Mouse (Mus musculus) CH12.LX (cell line): ENCODE measurements around the gene Krt72. TPM values are rescaled to one million over a fixed set of nuclear protein-coding genes. Genes with fewer than 3 reads are reported as not detected.

Experiments used
- DNase-seq: peaks from one replicate; pipeline ENCODE4 v3.0.0-alpha.2; 2013; ENCODE audit errors: extremely low read depth
- H3K27ac ChIP-seq: 2 replicates; pipeline ENCODE4 v1.5.1; 2012; ENCODE audit warnings: low read depth, mild to moderate bottlenecking, control low read depth, moderate library complexity; ENCODE audit not compliant: insufficient read depth
- H3K27me3 ChIP-seq: replicated peaks from 2 replicates; pipeline ENCODE3; 2012; ENCODE audit warnings: inconsistent platforms
- H3K36me3 ChIP-seq, 2 experiments: replicated peaks in 1 of 2; 2 replicates each; pipeline versions ENCODE3 to v1.6.1; 2012; ENCODE audit warnings: inconsistent platforms in 1 of 2, low read length in 1 of 2, mild to moderate bottlenecking in 1 of 2, mixed read lengths in 1 of 2, moderate library complexity in 1 of 2; ENCODE audit not compliant: control insufficient read depth in 1 of 2, insufficient read depth in 1 of 2
- H3K4me1 ChIP-seq, 2 experiments: 2 replicates each; pipeline ENCODE4 v1.6.1; 2012; ENCODE audit warnings: inconsistent platforms in 1 of 2, moderate library complexity in 1 of 2; ENCODE audit not compliant: insufficient read depth in 2 of 2, control insufficient read depth in 1 of 2
- H3K4me2 ChIP-seq: 2 replicates; pipeline ENCODE4 v1.6.1; 2012; ENCODE audit warnings: low read depth, mild to moderate bottlenecking, control low read depth; ENCODE audit not compliant: poor library complexity, insufficient read depth, severe bottlenecking
- H3K4me3 ChIP-seq, 3 experiments: fragments of 150-350 bp in 1 of 3; sonication (generic) in 1 of 3; replicated peaks in 1 of 3; 2 replicates each; pipeline versions ENCODE3 to v1.5.1; 2011 to 2012; ENCODE audit warnings: low read depth in 2 of 3, low read length in 2 of 3, mild to moderate bottlenecking in 2 of 3, moderate library complexity in 2 of 3, control low read depth in 1 of 3, improper control_type of control experiment in 1 of 3, inconsistent platforms in 1 of 3, mixed read lengths in 1 of 3; ENCODE audit not compliant: poor library complexity in 1 of 3
- H3K79me2 ChIP-seq: replicated peaks from 2 replicates; pipeline ENCODE4 v1.6.1; 2012; ENCODE audit warnings: mild to moderate bottlenecking, moderate library complexity; ENCODE audit not compliant: control insufficient read depth, poor library complexity, insufficient read depth, severe bottlenecking; ENCODE audit errors: extremely low read depth
- H3K9ac ChIP-seq: 2 replicates; pipeline ENCODE4 v1.6.1; 2012; ENCODE audit warnings: low read depth, mild to moderate bottlenecking, control low read depth, moderate library complexity; ENCODE audit not compliant: insufficient read depth
- H3K9me3 ChIP-seq: replicated peaks from 2 replicates; pipeline ENCODE3; 2012; ENCODE audit warnings: low read length, inconsistent platforms, mixed read lengths
- CTCF ChIP-seq, 2 experiments: IDR thresholded peaks in 1 of 2; conservative IDR thresholded peaks in 1 of 2; 2 replicates each; pipeline ENCODE4 v1.5.1; 2011 to 2012; ENCODE audit warnings: low read depth in 2 of 2, low read length in 2 of 2, improper control_type of control experiment in 1 of 2, inconsistent platforms in 1 of 2, mild to moderate bottlenecking in 1 of 2, moderate library complexity in 1 of 2
- E2F4 ChIP-seq: IDR thresholded peaks from 2 replicates; pipeline ENCODE4 v1.6.1; 2011; ENCODE audit warnings: low read depth, low read length, improper control_type of control experiment; ENCODE audit not compliant: insufficient replicate concordance
- ETS1 ChIP-seq: conservative IDR thresholded peaks from 2 replicates; pipeline ENCODE4 v1.6.1; 2012; ENCODE audit warnings: low read depth, mild to moderate bottlenecking, inconsistent platforms, low read length, improper control_type of control experiment, moderate library complexity
- GABPA ChIP-seq: IDR thresholded peaks from 2 replicates; pipeline ENCODE4 v1.6.1; 2012; ENCODE audit warnings: low read depth, low read length, improper control_type of control experiment, inconsistent platforms; ENCODE audit not compliant: insufficient replicate concordance
- HCFC1 ChIP-seq: IDR thresholded peaks from 2 replicates; pipeline ENCODE4 v1.6.1; 2012; ENCODE audit warnings: low read depth, mild to moderate bottlenecking, inconsistent platforms, low read length, improper control_type of control experiment
- IRF4 ChIP-seq: IDR thresholded peaks from 2 replicates; pipeline ENCODE4 v1.6.1; 2014; ENCODE audit warnings: low read depth, mild to moderate bottlenecking, inconsistent platforms, low read length, improper control_type of control experiment
- JUN ChIP-seq: IDR thresholded peaks from 2 replicates; pipeline ENCODE4 v1.6.1; 2011; ENCODE audit warnings: low read depth, mild to moderate bottlenecking, low read length, improper control_type of control experiment, moderate library complexity; ENCODE audit not compliant: insufficient read depth
- MAX ChIP-seq: IDR thresholded peaks from 2 replicates; pipeline ENCODE4 v1.6.1; 2011; ENCODE audit warnings: low read length, improper control_type of control experiment
- MEF2A ChIP-seq: IDR thresholded peaks from 2 replicates; pipeline ENCODE4 v1.6.1; 2014; ENCODE audit warnings: low read depth, mild to moderate bottlenecking, inconsistent platforms, low read length, improper control_type of control experiment, borderline replicate concordance
- MYC ChIP-seq: IDR thresholded peaks from 2 replicates; pipeline ENCODE4 v1.6.1; 2011; ENCODE audit warnings: low read depth, mild to moderate bottlenecking, improper control_type of control experiment, low read length
- PAX5 ChIP-seq: IDR thresholded peaks from 2 replicates; pipeline ENCODE4 v1.6.1; 2012; ENCODE audit warnings: low read length, inconsistent platforms, mixed read lengths
- RAD21 ChIP-seq: IDR thresholded peaks from 2 replicates; pipeline ENCODE4 v1.6.1; 2011; ENCODE audit warnings: low read depth, mild to moderate bottlenecking, low read length, improper control_type of control experiment, moderate library complexity
- RCOR1 ChIP-seq: conservative IDR thresholded peaks from 2 replicates; pipeline ENCODE4 v1.6.1; 2012; ENCODE audit warnings: low read depth, mild to moderate bottlenecking, inconsistent platforms, low read length, improper control_type of control experiment
- SIN3A ChIP-seq: IDR thresholded peaks from 2 replicates; pipeline ENCODE4 v1.6.1; 2012; ENCODE audit warnings: low read length, improper control_type of control experiment, inconsistent platforms
- SMC3 ChIP-seq: IDR thresholded peaks from 2 replicates; pipeline ENCODE4 v1.6.1; 2011; ENCODE audit warnings: low read depth, low read length, improper control_type of control experiment
- TCF12 ChIP-seq: IDR thresholded peaks from 2 replicates; pipeline ENCODE4 v1.6.1; 2014; ENCODE audit warnings: low read depth, mild to moderate bottlenecking, inconsistent platforms, low read length, improper control_type of control experiment
- USF1 ChIP-seq: IDR thresholded peaks from 2 replicates; pipeline ENCODE4 v1.6.1; 2014; ENCODE audit warnings: low read depth, mild to moderate bottlenecking, inconsistent platforms, low read length, improper control_type of control experiment
- USF2 ChIP-seq: conservative IDR thresholded peaks from 2 replicates; pipeline ENCODE4 v1.6.1; 2011; ENCODE audit warnings: low read depth, low read length, improper control_type of control experiment
- ZC3H11A ChIP-seq: IDR thresholded peaks from 2 replicates; pipeline ENCODE4 v1.6.1; 2012; ENCODE audit warnings: low read depth, mild to moderate bottlenecking, inconsistent platforms, low read length, improper control_type of control experiment
- ZMIZ1 ChIP-seq: IDR thresholded peaks from 2 replicates; pipeline ENCODE4 v1.6.1; 2012; ENCODE audit warnings: low read depth, mild to moderate bottlenecking, inconsistent platforms, low read length, improper control_type of control experiment
- ZNF384 ChIP-seq: IDR thresholded peaks from 2 replicates; pipeline ENCODE4 v1.6.1; 2012; ENCODE audit warnings: low read depth, low read length, improper control_type of control experiment, inconsistent platforms
- dilution Hi-C: fragments of 300-500 bp; cut with MboI; formaldehyde crosslinking; loops from 2 replicates; pipeline ENCODE4 v1.14.3; 2020; ENCODE audit warnings: low sequenced_read_pairs; ENCODE audit not compliant: extremely low pct_unique_long_range_greater_than_20kb, extremely low pct_ligation_motif_present
- in situ Hi-C: fragments of 300-500 bp; cut with MboI; formaldehyde crosslinking; loops from 3 replicates; pipeline ENCODE4 v1.14.3; 2019; ENCODE audit warnings: low sequenced_read_pairs, low pct_ligation_motif_present, low pct_unique_long_range_greater_than_20kb, mixed read lengths
- polyA plus RNA-seq: library from polyadenylated mRNA; unstranded; fragments of >175 nt; gene quantifications from 2 replicates; pipeline ENCODE4 v1.2.1, GENCODE M21; 2012; ENCODE audit warnings: low read depth; ENCODE audit not compliant: insufficient read length
- total RNA-seq, 2 experiments: library from RNA; depleted of rRNA; stranded (reverse); fragments of 300-350 nt in 1 of 2; fragments of >200 nt in 1 of 2; gene quantifications; 2 replicates each; pipeline ENCODE4 v1.2.3; 2012 to 2014

Krt72 gene
- total RNA-seq (2012; rRNA removed): not detected in 2 replicates
- total RNA-seq (2014; rRNA removed): not detected in 2 replicates
- not detected in 2 replicates for polyA plus RNA-seq

DNA sequence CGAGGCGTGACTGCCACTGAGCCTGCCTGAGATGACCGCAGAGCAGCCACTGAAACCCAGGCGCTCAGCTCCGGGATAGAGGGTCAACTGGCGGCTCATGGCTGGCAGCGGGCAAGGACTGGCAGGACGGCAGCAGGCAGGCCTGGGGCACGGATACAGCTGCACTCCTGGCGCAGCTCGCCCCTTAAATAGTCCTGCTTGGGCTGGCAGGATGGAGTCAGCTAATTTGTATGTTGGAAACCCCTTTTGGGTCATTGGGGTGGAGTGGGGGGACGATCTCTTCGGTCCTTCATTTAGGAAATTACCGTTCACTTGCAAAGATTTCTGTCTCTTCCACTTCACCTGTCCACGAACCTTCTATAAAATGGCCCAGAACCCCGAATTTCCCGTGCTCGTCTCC is at the start of gene Krt72:
Krt72 (minus strand) TSS at position 101 of the 400 bp plus-strand sequence.
- no peak for TF ChIP-seq MYC
- no peak for TF ChIP-seq ZMIZ1
- TF ChIP-seq JUN: no peak
- TF ChIP-seq USF1: no peak
- TF ChIP-seq IRF4: no peak
- TF ChIP-seq SIN3A: no peak
- TF ChIP-seq HCFC1: no peak
- TF ChIP-seq MAX: no peak
- TF ChIP-seq TCF12: no peak
- no peak for TF ChIP-seq USF2
- no peak for TF ChIP-seq E2F4
- TF ChIP-seq ZC3H11A: no peak
- no peak for TF ChIP-seq ETS1
- TF ChIP-seq GABPA: no peak
- no peak for TF ChIP-seq ZNF384
- no peak for TF ChIP-seq PAX5
- TF ChIP-seq MEF2A: no peak
- no peaks in the 10 kb centered on the region for H3K4me1 ChIP-seq

DNA sequence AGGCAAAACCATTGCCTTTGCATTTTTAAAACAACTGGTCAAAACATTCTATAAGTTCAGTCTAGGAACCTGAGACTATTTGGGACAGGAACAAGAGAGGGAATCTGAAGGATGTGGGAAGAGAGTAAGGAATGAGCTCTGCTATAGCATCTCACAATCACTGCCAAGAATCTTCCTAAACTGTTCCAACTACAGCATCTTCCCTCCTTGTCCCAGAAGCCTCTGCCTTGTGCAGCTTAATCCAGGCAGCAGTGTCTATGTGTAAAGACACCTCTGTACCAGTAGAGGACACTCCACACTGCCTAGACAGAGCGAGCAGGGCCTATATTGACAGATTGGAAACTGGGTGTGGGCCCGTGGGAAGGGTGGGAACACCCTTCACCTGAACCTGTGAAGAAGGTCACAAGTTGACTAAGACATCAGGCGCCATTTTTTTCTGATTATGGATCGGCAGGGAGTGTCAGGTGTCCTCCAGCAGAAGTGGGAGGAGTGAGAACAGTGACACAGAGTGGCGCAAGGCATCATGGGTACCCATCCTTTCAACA is 48.6 kb upstream of the Krt72 start:
- DNase-seq: no peak
- Histone ChIP-seq H3K9ac (no peak overlapping the region), H3K36me3 (no peaks in the 10 kb centered on the region), H3K4me3 (no peak overlapping the region), H3K4me2 (peak overlapping the region; percentile 18), H3K4me1 (no peaks in the 10 kb centered on the region), H3K27me3 (peaks cover 91% of the 10 kb centered on the region), H3K79me2 (no peaks in the 10 kb centered on the region), H3K9me3 (no peaks in the 10 kb centered on the region), H3K27ac (no peak overlapping the region)
- TF ChIP-seq SMC3 (peak; percentile 41), RAD21 (peak; percentile 41), CTCF (conservative IDR thresholded peaks at IDR 0.05 in 1 of 2, IDR thresholded peaks at IDR 0.05 in 1 of 2; ENCODE audit: low read depth in 2 of 2, low read length in 2 of 2) (peak in 1 of 2 experiments; percentile 59; a peak in 2 of 4 replicates), RCOR1 (no peak)
- dilution Hi-C loops: no loop called here
- in situ Hi-C loops: no loop called here

More for the DNA sequence above, at the start of gene Krt72:
- dilution Hi-C loops (no loop called here), in situ Hi-C loops (no loop called here)
- Histone ChIP-seq H3K27ac (no peak within 1 kb of the TSS), H3K9me3 (no peaks in the 10 kb centered on the region), H3K4me3 (no peak within 1 kb of the TSS), H3K36me3 (no peaks in the 10 kb centered on the region), H3K79me2 (no peaks in the 10 kb centered on the region), H3K9ac (no peak within 1 kb of the TSS), H3K27me3 (peaks cover 95% of the 10 kb centered on the region), H3K4me2 (no peak within 1 kb of the TSS)
- DNase-seq: no peak
